Mouse (Mus musculus) cerebellum, adult 2 months (tissue): ENCODE results near the gene Dclk2. TPM values are rescaled to one million over a fixed set of nuclear protein-coding genes. Genes with fewer than 3 reads are reported as not detected.

Experiments
- DNase-seq, 2 experiments: peaks; one replicate each; pipeline ENCODE4 v3.0.0; 2021
- H3K27ac ChIP-seq: fragments of 200-500 bp; 2 replicates; pipeline ENCODE4 v1.5.1; 2012; ENCODE audit warnings: low read length, control low read depth, inconsistent platforms; ENCODE audit not compliant: insufficient read depth
- H3K27me3 ChIP-seq: fragments of 200-500 bp; 2 replicates; pipeline ENCODE4 v1.6.1; 2012; ENCODE audit warnings: inconsistent platforms, mild to moderate bottlenecking, low read length, moderate library complexity; ENCODE audit not compliant: control insufficient read depth, insufficient read depth
- H3K4me1 ChIP-seq: fragments of 200-500 bp; 2 replicates; pipeline ENCODE4 v1.6.1; 2011; ENCODE audit warnings: low read length; ENCODE audit not compliant: control insufficient read depth, insufficient read depth
- H3K4me3 ChIP-seq: fragments of 200-500 bp; replicated peaks from 2 replicates; pipeline ENCODE3; 2011; ENCODE audit warnings: mild to moderate bottlenecking, low read depth, low read length, control low read depth; ENCODE audit not compliant: insufficient read depth
- CTCF ChIP-seq: fragments of 200-500 bp; IDR thresholded peaks from 2 replicates; pipeline ENCODE4 v1.5.1; 2011; ENCODE audit warnings: low read depth, mild to moderate bottlenecking, control low read depth, low read length, moderate library complexity, borderline replicate concordance; ENCODE audit not compliant: insufficient read depth
- POLR2A ChIP-seq: fragments of 200-500 bp; IDR thresholded peaks from 2 replicates; pipeline ENCODE4 v1.6.1; 2011; ENCODE audit warnings: low read length, control low read depth, borderline replicate concordance; ENCODE audit not compliant: insufficient read depth
- WGBS: fragments of 180-500 bp; shearing (Covaris S2); methylation state at CpG from one replicate; pipeline ENCODE4 v1.1.7; 2018; 5-methylcytosine and 5-hydroxymethylcytosine counted together
- polyA plus RNA-seq: library from polyadenylated mRNA; depleted of rRNA; stranded (reverse); fragments of >200 nt; gene quantifications from 2 replicates; pipeline ENCODE4 v1.2.3, GENCODE M21; 2012

Dclk2 gene
- polyA plus RNA-seq, 1 experiment = 59.5 TPM

DNA sequence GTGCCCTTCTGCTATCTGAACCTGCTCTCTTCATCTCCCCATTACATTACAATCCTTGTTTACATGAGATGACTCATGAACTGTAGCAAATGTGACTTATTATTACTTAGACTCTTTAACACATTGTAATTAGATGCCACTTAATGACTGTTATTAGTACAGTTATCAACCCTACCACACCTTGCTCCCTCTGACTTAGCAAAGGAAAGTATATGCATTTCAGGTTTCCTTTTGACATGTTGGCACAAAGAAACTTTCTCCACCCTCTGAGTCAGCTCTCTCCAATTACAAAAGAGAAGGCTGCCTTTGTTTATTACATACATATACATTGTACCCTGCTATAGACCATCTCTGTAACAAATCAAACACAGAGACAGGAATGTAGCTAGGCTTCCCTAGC, 33.1 kb downstream of the Dclk2 start:
- Histone ChIP-seq H3K4me3 (no peak overlapping the region), H3K27ac (no peak overlapping the region), H3K27me3 (no peaks in the 10 kb centered on the region), H3K4me1 (no peaks in the 10 kb centered on the region; the same call in none of the 2 replicates)
- DNase-seq = no peak
- no peak for TF ChIP-seq POLR2A
- no peak for TF ChIP-seq CTCF

GRCm38 (mm10) chr3:86885180-86885579, 35.5 kb downstream of the Dclk2 start:
- H3K27me3 ChIP-seq = no peaks in the 10 kb centered on the region
- H3K4me3 ChIP-seq = no peak overlapping the region
- peaks cover 2% of the 10 kb centered on the region; the same call in 1 of the 2 replicates for H3K4me1 ChIP-seq
- 97% methylated on average over 5 of the region's 5 CpGs for WGBS
- DNase-seq = no peak
- H3K27ac ChIP-seq = no peak overlapping the region
- TF ChIP-seq POLR2A = no peak
- TF ChIP-seq CTCF = no peak

DNA sequence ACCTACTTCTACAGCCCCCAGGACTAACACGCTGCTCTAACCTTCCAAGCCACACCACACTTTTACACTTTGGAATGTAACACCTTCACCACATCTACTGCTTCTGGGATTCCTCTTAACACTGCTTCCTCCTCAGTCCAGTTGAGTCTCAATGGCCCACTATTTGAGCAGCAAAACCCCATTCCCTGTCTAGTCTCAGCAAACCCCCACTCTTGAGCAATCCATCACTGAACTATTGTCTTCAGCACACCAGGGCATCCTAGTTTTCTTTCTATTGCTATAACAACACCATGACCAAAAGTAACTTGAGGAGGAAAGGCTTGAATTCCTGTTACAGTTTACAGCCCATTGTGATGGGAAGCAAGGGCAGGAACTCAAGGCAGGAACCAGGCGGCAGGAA, 36.2 kb downstream of the Dclk2 start:
- no peak for TF ChIP-seq CTCF
- no peak overlapping the region for H3K4me3 ChIP-seq
- H3K27ac ChIP-seq = no peak overlapping the region
- no peak for DNase-seq
- WGBS = 97% methylated on average over 2 of the region's 2 CpGs
- H3K27me3 ChIP-seq = no peaks in the 10 kb centered on the region
- H3K4me1 ChIP-seq = peaks cover 7% of the 10 kb centered on the region

GRCm38 (mm10) chr3:86883985-86884384, 36.7 kb downstream of the Dclk2 start:
- Histone ChIP-seq H3K4me1 (peaks cover 7% of the 10 kb centered on the region), H3K27me3 (no peaks in the 10 kb centered on the region), H3K4me3 (no peak overlapping the region), H3K27ac (no peak overlapping the region)
- 92% methylated on average over 6 of the region's 6 CpGs for WGBS
- DNase-seq = no peak
- no peak for TF ChIP-seq CTCF
- TF ChIP-seq POLR2A = no peak

DNA sequence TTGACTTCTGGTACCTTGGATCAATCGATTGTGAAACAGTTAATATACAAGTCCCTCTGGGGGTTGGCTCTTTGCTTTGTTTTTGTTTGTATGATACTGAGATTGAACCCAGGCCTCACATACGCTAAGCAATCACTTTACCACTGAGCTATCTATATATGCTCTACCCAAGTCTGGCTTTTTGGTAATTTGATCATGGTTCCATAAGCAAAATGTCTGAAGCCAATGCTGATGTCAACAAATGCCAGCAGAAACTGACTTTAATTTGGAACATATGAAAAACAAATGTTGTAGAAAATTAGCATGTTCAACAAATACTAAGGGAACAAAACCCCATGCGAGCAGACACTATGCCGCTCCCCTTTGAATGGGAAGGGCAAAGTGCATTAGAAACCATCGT, 44.7 kb downstream of the Dclk2 start:
- Histone ChIP-seq H3K27ac (no peak overlapping the region), H3K4me1 (peaks cover 12% of the 10 kb centered on the region), H3K4me3 (no peak overlapping the region), H3K27me3 (no peaks in the 10 kb centered on the region)
- no peak for DNase-seq
- WGBS = 87% methylated on average over 5 of the region's 5 CpGs
- TF ChIP-seq CTCF (no peak), POLR2A (no peak)

DNA sequence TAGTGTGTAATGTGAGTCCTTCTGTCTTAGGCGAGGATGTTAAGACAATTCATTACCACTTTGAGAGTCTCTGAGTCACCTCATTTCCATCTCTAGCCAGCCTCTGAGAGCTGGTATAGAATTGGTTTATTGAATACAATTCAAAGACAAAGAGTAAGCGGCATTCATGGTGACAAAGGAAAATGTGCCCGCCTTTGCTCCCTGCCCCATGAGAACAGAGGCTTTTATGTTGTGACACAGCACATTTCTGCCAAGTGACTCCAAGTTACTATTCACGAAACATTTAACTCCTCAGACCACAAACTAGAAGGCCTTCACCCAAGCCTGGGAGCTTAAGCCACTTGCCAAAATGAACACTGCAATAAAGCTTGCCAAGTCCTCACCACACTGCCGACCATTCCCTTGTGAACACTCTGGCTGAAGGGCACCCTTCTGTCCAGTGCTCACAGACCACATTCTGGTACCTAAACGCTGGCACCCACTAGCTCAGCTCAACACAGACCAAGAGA, 47.5 kb downstream of the Dclk2 start:
- Histone ChIP-seq H3K27ac (0 out of 2 replicates have a peak overlapping the region, but pooled peaks have one; percentile 34), H3K4me1 (peaks cover 13% of the 10 kb centered on the region), H3K4me3 (no peak overlapping the region), H3K27me3 (no peaks in the 10 kb centered on the region)
- TF ChIP-seq POLR2A (no peak), CTCF (no peak)
- WGBS = 50% methylated on average over 6 of the region's 6 CpGs
- DNase-seq = peak in 1 of 2 experiments; percentile 32

DNA sequence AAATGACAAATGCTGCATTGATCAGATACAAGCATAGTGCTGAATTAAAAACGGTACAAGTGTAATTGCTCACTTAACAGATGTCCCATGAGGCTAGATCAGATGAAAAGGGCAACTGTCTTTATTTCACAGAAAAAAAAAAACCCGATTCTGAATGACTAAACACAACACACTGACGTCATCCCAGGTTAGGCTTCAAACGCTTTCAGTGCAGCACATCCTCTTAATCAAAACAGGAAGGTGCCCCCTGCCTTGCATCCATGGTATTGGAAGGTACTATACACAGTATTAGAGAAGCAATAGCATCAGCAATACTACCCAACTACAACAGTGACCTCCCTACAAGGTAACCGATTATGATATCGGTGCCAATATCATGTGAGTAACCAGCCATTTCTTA, 49.7 kb downstream of the Dclk2 start:
- WGBS = 69% methylated on average over 6 of the region's 6 CpGs
- H3K4me1 ChIP-seq = peaks cover 13% of the 10 kb centered on the region
- no peaks in the 10 kb centered on the region for H3K27me3 ChIP-seq
- DNase-seq = no peak
- H3K4me3 ChIP-seq = no peak overlapping the region
- TF ChIP-seq POLR2A (no peak), CTCF (no peak)
- H3K27ac ChIP-seq = no peak overlapping the region

DNA sequence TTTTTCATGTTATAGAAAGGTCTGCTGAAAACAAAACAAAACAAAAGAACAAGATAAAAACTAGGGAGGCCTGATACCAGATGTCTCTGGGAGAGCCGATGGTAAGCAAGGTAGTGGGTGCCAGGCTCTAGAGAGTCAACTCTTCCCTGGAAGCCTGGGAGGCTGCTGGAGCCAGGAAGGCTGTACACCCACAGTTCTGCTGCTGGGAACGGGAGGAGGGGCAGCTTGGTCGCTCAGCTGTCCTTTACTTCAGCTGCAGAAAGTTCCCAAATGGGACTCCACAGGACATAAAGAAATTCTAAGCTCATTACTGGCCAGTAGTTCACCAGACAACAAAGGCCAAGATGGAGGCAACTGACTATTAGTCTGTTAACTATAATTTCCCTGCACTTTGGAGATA, 50.2 kb downstream of the Dclk2 start:
- Histone ChIP-seq H3K27me3 (no peaks in the 10 kb centered on the region), H3K4me3 (no peak overlapping the region), H3K4me1 (peaks cover 13% of the 10 kb centered on the region), H3K27ac (no peak overlapping the region)
- WGBS = 28% methylated on average over 3 of the region's 3 CpGs
- TF ChIP-seq CTCF = no peak
- no peak for TF ChIP-seq POLR2A
- no peak for DNase-seq

GRCm38 (mm10) chr3:86868721-86869120, 51.9 kb downstream of the Dclk2 start:
- no peak for DNase-seq
- Histone ChIP-seq H3K27ac (no peak overlapping the region), H3K27me3 (no peaks in the 10 kb centered on the region), H3K4me1 (peaks cover 12% of the 10 kb centered on the region), H3K4me3 (no peak overlapping the region)
- 82% methylated on average over 3 of the region's 3 CpGs for WGBS
- no peak for TF ChIP-seq CTCF
- no peak for TF ChIP-seq POLR2A
